Mouse (Mus musculus) C3H10T1/2 (cell line): ENCODE results near the gene Gm10772. TPM values are rescaled to one million over a fixed set of nuclear protein-coding genes. Genes with fewer than 3 reads are reported as not detected.

Experiments used
- polyA plus RNA-seq, 2 experiments: library from polyadenylated mRNA; unstranded; fragments of >200 nt; fragmentation: generic; extraction: Trizol; gene quantifications; one replicate each; pipeline ENCODE4 v1.2.1; 2012; ENCODE audit warnings: missing spikeins in 2 of 2

Gene Gm10772
- not detected for polyA plus RNA-seq

GRCm38 (mm10) chr13:66227473-66227872, at the start of gene Gm10772:
TSS of gene Gm10772 (minus strand) at chr13:66227573.

Other genes with a start within 250 kb of the Gm10772 start
- gene Gm10324, start 108.0 kb downstream of the Gm10772 start, polyA plus RNA-seq, result not detected
- not detected for gene 2410141K09Rik, start 213.5 kb upstream of the Gm10772 start, polyA plus RNA-seq